Mouse (Mus musculus): ENCODE results near the gene Prr18.

Gene Prr18

GRCm38 (mm10) chr17:8341360-8341963, 4.2 kb downstream of the Prr18 start:
- peak; percentile 13 for DNase-seq

GRCm38 (mm10) chr17:8342706-8343105, 5.4 kb downstream of the Prr18 start:
- DNase-seq: no peak

GRCm38 (mm10) chr17:8343416-8343815, 6.2 kb downstream of the Prr18 start:
- peak; percentile 12 for DNase-seq

- no peak for DNase-seq
Observed at GRCm38 (mm10) chr17:8347765-8348285, 10.6 kb downstream of the Prr18 start.

- DNase-seq: no peak
Observed at GRCm38 (mm10) chr17:8348941-8349340, 11.7 kb downstream of the Prr18 start.

- DNase-seq: no peak
Observed at GRCm38 (mm10) chr17:8351088-8351487, 13.8 kb downstream of the Prr18 start.

GRCm38 (mm10) chr17:8355692-8356091, 18.4 kb downstream of the Prr18 start, which contains the start of gene T2:
Gene T2 (plus strand): TSS chr17:8355992.
- no peak for DNase-seq

- no peak for DNase-seq
Observed at GRCm38 (mm10) chr17:8357498-8357897, 20.2 kb downstream of the Prr18 start.

GRCm38 (mm10) chr17:8360876-8361275, 23.6 kb downstream of the Prr18 start:
- no peak for DNase-seq

- peak; percentile 32 for DNase-seq
Observed at GRCm38 (mm10) chr17:8361281-8362103, 24.2 kb downstream of the Prr18 start.

- DNase-seq: no peak
Observed at GRCm38 (mm10) chr17:8367514-8368480, 30.5 kb downstream of the Prr18 start.

GRCm38 (mm10) chr17:8368570-8368969, 31.3 kb downstream of the Prr18 start:
- DNase-seq: no peak

- DNase-seq: peak; percentile 21
Observed at GRCm38 (mm10) chr17:8369171-8369570, 31.9 kb downstream of the Prr18 start.

- no peak for DNase-seq
Observed at GRCm38 (mm10) chr17:8370634-8371229, 33.5 kb downstream of the Prr18 start.

GRCm38 (mm10) chr17:8371834-8372233, 34.6 kb downstream of the Prr18 start:
- peak; percentile 87 for DNase-seq

GRCm38 (mm10) chr17:8372286-8373046, 35.2 kb downstream of the Prr18 start:
- DNase-seq: peak; percentile 88

GRCm38 (mm10) chr17:8377298-8377697, 40.0 kb downstream of the Prr18 start:
- no peak for DNase-seq

GRCm38 (mm10) chr17:8385441-8385840, 48.2 kb downstream of the Prr18 start:
- DNase-seq: no peak

GRCm38 (mm10) chr17:8388463-8388862, 51.2 kb downstream of the Prr18 start:
- DNase-seq: peak; percentile 28

GRCm38 (mm10) chr17:8388990-8389789, 51.9 kb downstream of the Prr18 start:
- no peak for DNase-seq

- no peak for DNase-seq
Observed at GRCm38 (mm10) chr17:8389790-8390095, 52.5 kb downstream of the Prr18 start.

Data from lung, postnatal 10 days (tissue).